Mouse (Mus musculus): ENCODE results near the gene Fbxo47.
"Not testable (repeated sequence)": the region's sequence is repeated elsewhere in the genome, so short reads cannot be mapped to it uniquely, and the experiment has no call there.

The Fbxo47 gene

GRCm38 (mm10) chr11:97880362-97880761 lies 3.6 kb downstream of the Fbxo47 start:
- DNase-seq (ENCODE audit: low read depth, low spot score) = no peak

GRCm38 (mm10) chr11:97877341-97877740 lies 6.6 kb downstream of the Fbxo47 start:
- DNase-seq (ENCODE audit: low read depth, low spot score) = no peak

- no peak for DNase-seq (ENCODE audit: low read depth, low spot score)
Observed at GRCm38 (mm10) chr11:97874396-97874795, 9.6 kb downstream of the Fbxo47 start.

- DNase-seq (ENCODE audit: low read depth, low spot score) = not testable (repeated sequence)
Observed at GRCm38 (mm10) chr11:97872378-97872777, 11.6 kb downstream of the Fbxo47 start.

GRCm38 (mm10) chr11:97867591-97867990 lies 16.4 kb downstream of the Fbxo47 start:
- DNase-seq (ENCODE audit: low read depth, low spot score) = no peak

DNA sequence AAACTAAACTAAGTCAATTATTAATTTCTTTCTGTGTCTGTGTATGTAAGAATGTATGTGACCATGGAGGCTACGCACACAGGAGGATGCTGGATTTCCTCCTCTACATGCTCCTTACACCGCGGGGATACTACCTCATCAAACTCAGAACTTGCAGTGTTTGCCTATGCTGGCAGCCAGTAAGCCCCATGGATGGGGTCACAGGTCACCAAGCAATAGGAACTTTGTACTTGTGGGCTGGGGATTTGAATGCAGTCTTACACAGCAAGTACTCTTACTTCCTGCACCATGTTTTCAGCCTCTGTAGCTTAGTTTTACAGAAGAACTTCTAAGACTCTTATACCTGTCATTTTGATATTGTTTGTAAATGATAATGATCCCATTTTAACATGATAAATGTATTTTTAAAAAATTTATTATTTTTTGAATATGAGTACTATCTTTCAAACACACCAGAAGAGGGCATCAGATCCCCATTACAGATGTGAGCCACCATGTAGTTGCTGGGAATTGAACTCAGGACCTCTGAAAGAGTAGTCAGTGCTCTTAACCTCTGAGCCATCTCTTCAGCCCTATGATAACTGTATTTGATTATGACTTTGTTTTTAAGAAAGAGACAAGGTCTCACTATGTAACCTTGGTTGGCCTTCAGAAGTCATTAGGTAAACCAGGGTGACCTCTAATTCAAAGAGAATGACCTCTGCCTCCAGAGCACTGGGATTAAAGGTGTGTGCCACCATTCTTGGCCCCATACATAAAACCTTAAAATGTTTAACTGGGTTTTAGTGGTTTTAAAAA lies 17.7 kb downstream of the Fbxo47 start:
- no peak for DNase-seq (ENCODE audit: low read depth, low spot score)

- no peak for DNase-seq (ENCODE audit: low read depth, low spot score)
Observed at GRCm38 (mm10) chr11:97865421-97865820, 18.5 kb downstream of the Fbxo47 start.

DNA sequence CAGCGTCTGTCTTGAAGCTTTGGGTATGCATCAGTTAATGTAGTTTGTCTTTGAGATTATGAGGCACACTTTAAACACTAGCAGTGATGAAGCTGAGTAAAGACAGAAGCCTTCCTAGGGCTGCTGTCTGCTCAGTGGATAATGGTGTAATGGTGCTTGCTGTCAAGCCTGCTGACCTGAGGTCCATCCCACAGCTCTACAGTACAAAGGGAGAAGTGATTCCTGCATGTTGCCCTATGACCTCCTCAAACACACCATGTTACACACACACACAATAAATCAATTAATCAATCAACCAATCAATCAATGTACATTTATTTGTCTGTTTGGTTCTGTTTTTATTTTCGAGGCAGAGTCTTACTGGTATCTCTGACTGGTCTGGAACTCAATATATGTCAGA lies 21.8 kb downstream of the Fbxo47 start:
- DNase-seq (ENCODE audit: low read depth, low spot score) = no peak

DNA sequence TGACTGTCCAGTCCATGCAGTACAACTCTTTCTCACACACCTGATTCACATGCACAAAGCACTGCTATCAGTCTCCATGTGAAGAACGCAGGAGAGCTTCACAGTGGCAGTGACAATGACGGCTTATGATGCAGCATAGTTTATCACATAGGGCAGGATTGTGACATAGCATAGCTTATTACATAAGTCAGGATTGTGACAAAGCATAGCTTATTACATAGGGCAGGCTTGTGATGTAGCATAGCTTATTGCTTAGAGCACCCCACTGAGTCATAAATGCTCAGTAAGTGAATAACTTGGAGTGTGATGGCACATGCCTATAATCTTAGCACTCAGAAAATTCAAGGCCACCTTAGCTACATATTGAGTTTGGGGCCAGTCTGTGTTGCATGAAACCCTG lies 28.5 kb downstream of the Fbxo47 start:
- DNase-seq (ENCODE audit: low read depth, low spot score) = no peak

- no peak for DNase-seq (ENCODE audit: low read depth, low spot score)
Observed at GRCm38 (mm10) chr11:97851601-97852000, 32.4 kb downstream of the Fbxo47 start.

DNA sequence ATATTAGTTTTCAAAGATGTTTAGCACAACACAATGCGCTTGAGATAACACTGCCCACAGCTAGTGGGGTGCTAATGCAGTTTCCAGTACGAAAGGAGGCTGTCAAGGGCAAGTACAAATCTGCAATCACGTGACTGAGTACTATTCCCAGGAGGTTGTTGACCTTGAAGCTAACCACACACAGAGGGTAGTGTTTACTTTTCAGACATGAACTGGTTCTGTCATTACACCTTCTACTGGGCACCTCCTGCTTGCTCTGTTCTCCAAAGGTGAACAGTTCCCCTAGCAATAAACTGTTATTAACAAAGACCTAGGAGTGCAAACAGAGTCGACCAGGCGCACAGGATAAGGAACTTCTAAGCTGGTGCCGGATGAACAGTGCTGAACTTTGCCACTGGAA lies 33.6 kb downstream of the Fbxo47 start:
- peak; percentile 67 for DNase-seq (ENCODE audit: low read depth, low spot score)

GRCm38 (mm10) chr11:97842001-97842400 lies 42.0 kb downstream of the Fbxo47 start:
- no peak for DNase-seq (ENCODE audit: low read depth, low spot score)

- DNase-seq (ENCODE audit: low read depth, low spot score) = peak; percentile 95
Observed at GRCm38 (mm10) chr11:97840991-97841661, 42.8 kb downstream of the Fbxo47 start.

DNA sequence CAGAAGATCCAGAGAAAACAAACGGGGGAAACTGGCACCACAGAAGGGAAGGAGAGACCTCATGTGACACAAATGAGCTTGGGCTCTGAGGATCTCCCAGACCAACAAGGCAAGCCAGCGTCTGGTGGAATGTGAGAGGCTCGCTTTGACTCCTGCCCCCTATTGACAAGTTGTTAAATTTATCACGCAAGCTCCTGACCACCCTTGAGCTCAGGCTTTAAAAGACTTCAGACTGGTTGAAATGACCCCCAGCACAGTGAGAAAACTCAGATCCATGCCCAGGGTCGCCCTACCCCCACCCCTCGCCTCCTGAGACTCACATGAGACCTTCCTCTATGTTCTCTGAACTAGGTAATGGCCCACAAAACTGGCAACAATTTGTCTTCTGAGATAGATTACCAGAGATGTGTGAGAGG lies 43.4 kb downstream of the Fbxo47 start, which contains the start of gene B230217C12Rik:
Gene B230217C12Rik, plus strand, starts transcription at position 242 of the 416 bp plus-strand sequence.
- peak; percentile 80 for DNase-seq (ENCODE audit: low read depth, low spot score)

- DNase-seq (ENCODE audit: low read depth, low spot score) = no peak
Observed at GRCm38 (mm10) chr11:97840135-97840490, 43.8 kb downstream of the Fbxo47 start.

- DNase-seq (ENCODE audit: low read depth, low spot score) = no peak
Observed at GRCm38 (mm10) chr11:97839441-97840134, 44.4 kb downstream of the Fbxo47 start.

DNA sequence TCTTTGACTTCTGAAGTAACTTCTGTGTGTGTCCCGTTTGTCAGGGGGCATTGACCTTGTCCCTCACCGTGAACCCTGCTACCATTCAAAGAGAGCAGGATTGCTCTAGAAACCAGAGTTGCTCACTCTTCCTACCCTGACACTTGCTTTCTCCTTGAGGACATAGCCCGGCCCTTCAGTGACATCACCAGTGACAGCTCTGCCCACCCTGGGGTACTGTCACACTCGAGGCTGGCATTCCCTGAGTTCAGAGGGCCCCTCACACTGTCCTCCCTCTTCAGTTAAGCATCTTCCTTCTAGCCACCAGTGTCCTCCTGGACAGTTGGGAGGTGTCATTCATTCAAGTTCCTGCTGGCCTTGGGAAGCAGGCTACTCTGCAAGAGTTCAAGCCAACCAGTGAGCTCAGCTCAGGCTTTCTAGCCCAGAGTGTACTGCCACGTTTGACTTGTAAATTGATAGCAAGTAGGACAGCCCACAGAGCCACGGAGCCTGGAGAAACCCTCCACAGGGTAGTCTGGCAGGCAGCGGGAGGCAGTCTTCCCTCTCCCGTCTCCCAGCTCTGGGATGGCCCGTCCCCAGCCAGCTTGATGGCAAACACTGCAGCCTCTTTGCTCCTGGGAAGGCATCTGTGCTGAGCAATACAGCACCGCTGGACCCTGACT lies 45.0 kb downstream of the Fbxo47 start:
- DNase-seq (ENCODE audit: low read depth, low spot score) = no peak

DNA sequence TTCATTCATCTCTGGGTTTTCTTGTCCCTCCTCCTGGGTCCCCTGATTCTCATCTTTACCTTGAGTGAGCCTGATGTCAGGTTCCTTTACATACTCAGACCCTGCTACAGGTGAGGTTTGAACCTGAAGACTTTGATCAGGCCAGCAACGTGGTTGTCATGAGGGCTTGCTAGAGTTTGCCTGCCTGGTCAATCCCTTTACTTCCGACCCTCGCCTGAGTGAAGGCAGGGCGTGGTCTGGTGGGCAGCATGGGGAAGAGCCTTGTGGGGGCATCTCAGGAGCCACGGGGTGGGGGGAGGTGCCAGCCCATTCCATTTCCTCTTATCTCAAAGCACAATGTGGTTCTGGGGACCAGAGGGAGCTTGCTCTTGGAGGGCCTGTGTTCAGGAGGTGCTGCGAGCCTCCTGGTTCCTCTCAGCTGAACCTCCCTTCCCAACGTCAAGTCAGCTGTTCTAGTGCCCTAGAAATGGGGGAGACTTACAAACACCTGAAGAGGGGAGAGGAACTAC lies 46.3 kb downstream of the Fbxo47 start:
- no peak for DNase-seq (ENCODE audit: low read depth, low spot score)

DNA sequence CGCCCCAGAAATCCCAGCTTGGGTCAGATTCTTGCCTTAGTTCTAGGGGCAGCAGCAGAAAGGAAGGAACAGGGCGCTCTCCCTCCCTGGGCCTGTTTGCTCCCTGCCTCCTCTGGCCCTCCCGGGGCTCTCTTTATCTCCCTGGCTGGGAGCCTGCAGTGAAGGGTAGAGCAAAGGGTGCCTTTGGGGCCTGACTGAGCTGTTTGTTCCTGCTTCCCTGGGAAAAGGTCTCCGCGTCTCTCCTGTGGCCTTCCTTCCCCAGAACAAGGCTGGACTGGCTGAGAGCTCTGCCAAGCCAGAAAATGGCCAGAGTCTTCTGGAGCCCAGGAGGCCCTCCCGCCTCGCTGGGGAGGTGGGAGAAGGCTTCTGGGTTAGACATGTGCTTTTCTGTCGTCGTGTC lies 46.9 kb downstream of the Fbxo47 start:
- not testable (repeated sequence) for DNase-seq (ENCODE audit: low read depth, low spot score)

DNA sequence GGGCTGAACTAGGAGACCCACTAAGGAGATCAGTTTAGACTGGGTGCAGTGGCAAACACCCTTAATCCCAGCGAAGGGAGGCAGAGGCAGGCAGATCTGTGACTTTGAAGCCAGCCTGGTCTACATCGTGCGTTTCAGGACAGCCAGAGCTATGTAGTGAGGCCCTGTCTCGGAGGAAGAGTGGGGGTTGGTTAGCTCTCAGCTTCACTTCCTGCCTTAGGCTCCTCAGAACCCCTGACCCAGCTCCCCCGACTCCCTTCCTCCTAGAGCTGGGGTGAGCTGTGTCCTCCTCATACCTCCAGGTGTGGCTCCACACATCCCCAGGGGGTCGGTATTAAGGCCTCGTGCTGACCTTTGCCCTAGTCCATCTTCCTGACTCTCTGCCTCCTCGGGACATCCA lies 47.4 kb downstream of the Fbxo47 start:
- no peak for DNase-seq (ENCODE audit: low read depth, low spot score)

DNA sequence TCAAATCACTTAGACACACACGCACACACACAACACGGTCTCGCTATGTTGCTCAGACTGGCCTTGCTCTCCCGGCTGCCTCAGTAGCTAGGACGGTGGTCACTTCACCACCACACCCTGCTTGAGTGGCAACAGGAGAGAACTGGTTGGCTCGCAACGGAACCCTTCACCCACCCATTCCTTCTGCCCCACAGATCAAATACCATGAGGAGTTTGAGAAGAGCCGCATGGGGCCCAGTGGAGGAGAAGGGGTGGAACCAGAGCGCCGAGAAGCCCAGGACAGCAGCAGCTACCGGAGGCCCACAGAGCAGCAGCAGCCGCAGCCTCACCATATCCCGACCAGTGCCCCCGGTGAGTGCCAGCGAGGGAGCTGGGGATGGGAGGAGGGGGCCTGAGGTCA lies 50.6 kb downstream of the Fbxo47 start:
- DNase-seq (ENCODE audit: low read depth, low spot score) = no peak

- DNase-seq (ENCODE audit: low read depth, low spot score) = no peak
Observed at GRCm38 (mm10) chr11:97832001-97832400, 52.0 kb downstream of the Fbxo47 start.
